Mouse (Mus musculus) macrophage (primary cell): Measurements from ENCODE around the gene Elmsan1. TPM values are rescaled to one million over a fixed set of nuclear protein-coding genes. Genes with fewer than 3 reads are reported as not detected.

Experiments
- H3K27ac ChIP-seq: fragments of 350-480 bp; formaldehyde crosslinking; 2 replicates; pipeline ENCODE4 v1.9.0; 2021
- H3K36me3 ChIP-seq: fragments of 350-480 bp; formaldehyde crosslinking; 2 replicates; pipeline ENCODE4 v1.9.0; 2021; ENCODE audit errors: inconsistent target
- H3K4me3 ChIP-seq: fragments of 350-480 bp; formaldehyde crosslinking; 2 replicates; pipeline ENCODE4 v1.9.0; 2021; ENCODE audit errors: inconsistent target
- H3K79me2 ChIP-seq: fragments of 350-480 bp; formaldehyde crosslinking; 2 replicates; pipeline ENCODE4 v1.9.0; 2021; ENCODE audit errors: inconsistent target
- WGBS: methylation state at CpG from one replicate; pipeline ENCODE4 v1.1.7; 2026; ENCODE audit warnings: inconsistent platforms; ENCODE audit not compliant: missing documents; 5-methylcytosine and 5-hydroxymethylcytosine counted together
- polyA plus RNA-seq: library from polyadenylated mRNA; stranded (reverse); fragments of 250-400 nt; gene quantifications from 3 replicates; pipeline ENCODE4 v1.2.4, GENCODE M21; 2018; ENCODE audit warnings: inconsistent platforms

The Elmsan1 gene
- polyA plus RNA-seq, 1 experiment from 2014 or later, result 11.0 TPM

DNA sequence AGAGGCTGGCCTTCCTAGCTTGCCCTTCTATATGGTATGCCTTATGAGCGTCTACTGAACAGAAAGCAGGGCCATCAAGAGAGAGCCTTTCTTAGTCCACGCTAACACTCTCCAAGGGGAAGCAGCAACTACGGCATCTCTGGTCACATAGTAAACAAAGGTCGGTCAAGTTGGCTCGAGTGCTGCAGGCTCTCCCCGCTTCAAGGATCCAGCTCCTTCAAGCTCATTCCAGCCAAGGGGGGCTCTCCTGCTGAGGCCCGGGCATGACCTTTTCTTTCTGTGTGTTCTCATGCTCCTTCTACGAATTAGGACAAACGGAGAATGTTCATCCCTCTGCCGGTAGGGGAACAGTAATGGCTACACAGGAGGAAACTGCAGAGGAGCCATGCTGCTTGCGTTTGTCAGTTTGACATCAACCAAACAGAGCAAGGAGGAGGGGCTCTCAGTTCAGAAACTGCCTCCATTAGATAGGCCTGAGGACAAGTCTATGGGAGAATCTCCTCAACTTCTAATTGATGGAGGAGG, 55.0 kb downstream of the Elmsan1 start:
- Histone ChIP-seq H3K27ac (no peak overlapping the region), H3K36me3 (peaks cover 52% of the 10 kb centered on the region), H3K4me3 (no peak overlapping the region), H3K79me2 (peaks cover 86% of the 10 kb centered on the region)
- 93% methylated on average over 11 of the region's 11 CpGs for WGBS

DNA sequence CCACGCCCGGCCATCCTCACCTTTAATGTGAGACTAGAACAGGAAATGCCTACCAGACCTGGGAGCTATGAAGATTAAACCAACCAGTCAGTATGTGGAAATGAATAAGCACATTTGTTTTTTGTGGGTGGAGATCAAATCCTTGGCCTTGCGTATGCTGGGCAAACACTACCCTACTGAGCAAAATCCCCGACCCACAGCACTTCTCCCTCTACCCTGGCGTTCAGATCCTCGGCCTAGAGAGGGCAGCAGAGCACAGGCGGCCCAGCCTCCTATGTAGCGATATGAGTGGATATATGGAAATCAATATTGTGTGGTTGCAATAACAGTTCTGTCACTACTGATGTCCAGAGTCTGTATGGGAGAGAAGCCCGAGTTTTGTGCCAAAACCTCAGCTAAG, 55.5 kb downstream of the Elmsan1 start:
- WGBS, result 60% methylated on average over 9 of the region's 9 CpGs
- H3K27ac ChIP-seq, result no peak overlapping the region
- peaks cover 57% of the 10 kb centered on the region for H3K36me3 ChIP-seq
- H3K4me3 ChIP-seq, result no peak overlapping the region
- H3K79me2 ChIP-seq, result peaks cover 81% of the 10 kb centered on the region

DNA sequence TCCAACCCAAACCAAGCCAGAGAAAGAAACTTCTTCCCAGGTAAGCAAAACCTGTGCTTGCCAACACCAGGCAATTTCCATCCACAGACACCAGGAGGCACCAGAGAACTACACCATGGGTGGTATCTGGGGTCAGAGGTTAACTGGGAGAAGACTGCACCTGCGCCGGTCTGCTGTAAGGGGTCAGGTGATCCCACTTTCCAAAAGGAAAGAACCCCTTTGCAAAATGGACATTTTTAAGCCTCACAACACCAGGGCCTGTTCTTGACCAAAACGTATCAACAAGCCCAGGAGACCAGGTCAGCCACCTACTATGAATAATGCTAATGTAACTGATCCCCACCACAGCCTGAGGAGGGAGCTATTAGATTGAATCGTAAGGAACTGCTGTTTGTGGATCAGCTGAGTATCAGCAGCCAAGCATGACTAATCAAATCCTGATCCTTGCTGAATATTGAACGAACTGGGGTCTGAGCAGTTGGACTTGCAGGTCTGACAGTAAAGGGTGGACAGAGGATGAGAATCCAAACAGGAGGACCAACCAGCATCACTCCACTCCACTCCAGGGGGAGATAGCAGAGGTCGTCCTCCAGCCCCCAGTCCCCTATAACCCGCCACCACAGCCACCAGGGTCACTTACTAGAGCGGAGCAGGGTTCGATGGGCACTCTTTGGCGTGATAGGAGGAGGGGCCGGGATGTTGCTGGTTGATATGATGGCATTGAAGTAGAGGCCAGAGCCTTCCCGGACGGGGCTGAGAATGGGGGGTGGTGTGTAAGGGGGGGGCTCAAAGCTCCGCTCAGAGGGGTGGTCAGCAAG, 56.9 kb downstream of the Elmsan1 start:
- Histone ChIP-seq H3K79me2 (peaks cover 68% of the 10 kb centered on the region), H3K36me3 (peaks cover 64% of the 10 kb centered on the region), H3K4me3 (no peak overlapping the region), H3K27ac (no peak overlapping the region)
- WGBS, result 87% methylated on average over 14 of the region's 14 CpGs

DNA sequence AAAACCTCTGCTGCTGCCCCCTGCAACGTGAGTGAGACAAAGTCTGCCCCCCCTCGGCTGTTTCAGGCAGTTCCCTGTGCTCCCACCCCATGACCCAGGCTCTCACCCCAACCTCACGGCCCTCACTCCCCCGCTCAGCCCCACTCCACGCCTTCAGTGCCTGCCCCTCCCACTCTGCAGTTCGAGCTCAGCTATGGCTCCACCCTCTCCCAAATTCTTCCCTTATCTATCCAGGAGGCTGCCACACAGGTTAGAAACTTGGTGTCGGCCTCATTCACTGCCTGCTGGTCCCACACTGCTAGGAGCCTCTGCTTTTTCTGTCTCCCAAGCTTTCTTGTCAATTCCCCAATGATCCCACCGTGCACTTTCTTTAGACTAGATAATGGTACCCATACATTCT, 57.6 kb downstream of the Elmsan1 start:
- Histone ChIP-seq H3K27ac (no peak overlapping the region), H3K4me3 (no peak overlapping the region), H3K79me2 (peaks cover 61% of the 10 kb centered on the region), H3K36me3 (peaks cover 67% of the 10 kb centered on the region)
- WGBS, result 90% methylated on average over 6 of the region's 8 CpGs

DNA sequence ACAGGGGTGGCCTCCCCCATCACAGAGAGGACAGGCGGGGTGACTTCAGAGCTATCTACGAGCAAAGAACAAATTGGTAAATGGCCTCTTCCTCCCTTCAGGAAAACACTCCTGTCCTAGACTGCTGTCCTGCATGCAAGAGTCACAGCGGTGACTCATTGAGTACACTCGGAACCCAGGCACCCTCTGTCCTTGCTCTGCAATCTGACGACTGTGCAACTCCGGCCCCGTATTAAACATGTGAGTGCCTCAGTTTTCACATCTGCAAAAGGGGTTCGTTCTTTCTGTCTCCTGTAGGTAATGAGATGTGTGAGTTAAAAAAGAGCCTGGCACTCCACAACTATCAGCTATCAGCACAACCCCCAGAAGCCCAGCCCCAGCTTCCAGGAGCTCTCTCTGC, 58.2 kb downstream of the Elmsan1 start:
- Histone ChIP-seq H3K4me3 (no peak overlapping the region), H3K27ac (no peak overlapping the region)

DNA sequence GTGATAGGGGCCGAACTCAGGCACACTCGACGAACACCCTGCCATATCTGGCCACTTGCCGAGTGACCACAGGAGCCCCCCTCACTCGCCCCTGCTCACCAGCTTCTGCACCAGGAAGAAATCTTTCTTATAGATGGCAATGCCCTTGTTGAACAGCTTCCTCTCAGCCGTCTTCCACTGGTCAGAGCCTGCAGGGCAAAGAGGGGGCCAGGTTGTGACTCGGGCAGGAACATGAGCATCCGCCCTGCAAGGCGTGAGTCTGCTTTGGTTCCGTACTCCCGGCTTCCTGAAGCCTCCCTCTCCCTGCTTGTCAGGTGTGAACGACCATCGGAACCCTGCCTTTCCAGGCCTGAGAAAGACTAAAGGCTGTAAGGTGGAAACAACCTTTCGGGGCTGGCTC, 60.5 kb downstream of the Elmsan1 start:
- Histone ChIP-seq H3K36me3 (peaks cover 90% of the 10 kb centered on the region), H3K4me3 (no peak overlapping the region), H3K79me2 (peaks cover 31% of the 10 kb centered on the region), H3K27ac (no peak overlapping the region)
- WGBS, result 92% methylated on average over 14 of the region's 14 CpGs

More for the DNA sequence above, 58.2 kb downstream of the Elmsan1 start:
- Histone ChIP-seq H3K79me2 (peaks cover 55% of the 10 kb centered on the region), H3K36me3 (peaks cover 72% of the 10 kb centered on the region)
- WGBS, result 98% methylated on average over 8 of the region's 8 CpGs

DNA sequence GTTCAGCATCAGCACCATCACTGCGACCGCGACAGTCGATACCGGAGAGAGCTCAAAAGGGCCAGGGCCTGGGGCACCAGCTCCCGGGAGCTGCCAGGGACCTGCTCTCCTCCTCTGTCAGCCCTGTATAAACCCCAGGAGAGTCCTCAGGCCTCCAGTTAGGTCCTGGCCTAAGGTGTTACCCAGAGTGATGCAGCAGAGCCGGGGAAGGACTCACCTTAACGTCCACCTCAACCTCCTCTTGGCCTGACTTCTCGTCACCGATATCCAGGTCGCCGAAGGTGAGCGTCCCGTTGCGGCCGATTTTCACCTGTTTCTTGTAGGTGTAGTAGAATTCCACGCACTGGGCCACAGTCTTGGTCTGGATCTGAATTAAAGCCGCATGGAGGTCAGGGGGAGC, 62.5 kb downstream of the Elmsan1 start:
- Histone ChIP-seq H3K27ac (no peak overlapping the region), H3K36me3 (peaks cover 98% of the 10 kb centered on the region), H3K4me3 (no peak overlapping the region), H3K79me2 (peaks cover 12% of the 10 kb centered on the region; the same call in 1 of the 2 replicates)
- WGBS, result 96% methylated on average over 18 of the region's 18 CpGs

DNA sequence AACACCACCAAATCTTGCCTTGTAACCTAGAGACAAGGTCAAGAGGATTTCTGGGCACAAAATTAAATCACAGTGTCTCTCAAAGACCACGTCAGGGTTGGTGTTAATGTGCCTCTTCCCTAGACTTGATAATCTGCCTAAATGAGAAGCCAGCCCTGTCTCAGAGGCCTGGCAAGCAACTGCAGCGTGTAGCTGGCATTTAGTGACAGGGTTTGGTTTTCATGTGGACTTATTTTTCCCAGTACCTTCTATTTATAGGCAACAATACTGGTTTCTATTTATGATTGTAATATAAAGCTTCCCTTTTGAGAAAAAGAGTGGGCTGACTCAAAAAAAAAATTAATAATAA, 63.2 kb downstream of the Elmsan1 start:
- no peak overlapping the region for H3K27ac ChIP-seq
- WGBS, result 89% methylated on average over 1 of the region's 2 CpGs
- H3K36me3 ChIP-seq, result peaks cover 98% of the 10 kb centered on the region
- H3K4me3 ChIP-seq, result no peak overlapping the region
- H3K79me2 ChIP-seq, result peaks cover 7% of the 10 kb centered on the region; the same call in 1 of the 2 replicates

DNA sequence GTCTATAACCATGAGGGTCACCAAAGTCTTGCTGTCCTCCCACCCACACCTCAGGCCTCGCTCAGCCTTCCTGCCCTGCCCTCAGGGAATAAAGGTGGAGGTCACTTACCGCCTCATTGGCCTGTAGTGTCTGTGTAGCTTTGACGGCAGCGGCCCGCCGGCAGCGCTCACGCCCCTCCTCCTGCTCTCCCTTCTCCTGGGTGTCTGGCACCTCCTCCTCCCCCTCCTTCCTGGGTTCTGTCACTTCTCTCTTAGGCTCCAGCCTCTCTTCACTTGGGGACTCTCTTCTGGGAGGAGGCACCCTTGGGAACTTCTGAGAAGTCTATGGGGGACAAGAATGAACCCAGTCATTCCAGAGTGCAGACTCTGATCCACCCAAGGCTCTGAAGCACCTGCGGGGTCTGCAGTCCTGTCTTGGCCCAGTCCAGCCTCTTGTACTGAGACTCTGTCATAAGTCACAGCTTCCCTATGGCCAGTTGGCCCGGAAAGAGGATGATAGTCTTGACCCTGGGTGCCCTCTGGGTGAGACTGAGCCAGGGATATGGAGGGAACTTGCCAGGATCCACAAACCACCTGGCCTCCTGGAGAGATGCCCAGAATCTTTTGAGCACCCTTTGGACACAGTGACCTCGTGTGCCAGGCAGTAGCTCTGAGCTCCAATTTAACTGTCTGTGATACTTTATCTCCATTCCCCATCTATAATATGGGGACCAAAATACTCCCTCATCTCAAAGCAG, 63.7 kb downstream of the Elmsan1 start:
- no peak overlapping the region for H3K27ac ChIP-seq
- H3K4me3 ChIP-seq, result no peak overlapping the region
- WGBS, result 91% methylated on average over 11 of the region's 11 CpGs
- H3K36me3 ChIP-seq, result peaks cover 98% of the 10 kb centered on the region
- peaks cover 1% of the 10 kb centered on the region; the same call in 1 of the 2 replicates for H3K79me2 ChIP-seq

DNA sequence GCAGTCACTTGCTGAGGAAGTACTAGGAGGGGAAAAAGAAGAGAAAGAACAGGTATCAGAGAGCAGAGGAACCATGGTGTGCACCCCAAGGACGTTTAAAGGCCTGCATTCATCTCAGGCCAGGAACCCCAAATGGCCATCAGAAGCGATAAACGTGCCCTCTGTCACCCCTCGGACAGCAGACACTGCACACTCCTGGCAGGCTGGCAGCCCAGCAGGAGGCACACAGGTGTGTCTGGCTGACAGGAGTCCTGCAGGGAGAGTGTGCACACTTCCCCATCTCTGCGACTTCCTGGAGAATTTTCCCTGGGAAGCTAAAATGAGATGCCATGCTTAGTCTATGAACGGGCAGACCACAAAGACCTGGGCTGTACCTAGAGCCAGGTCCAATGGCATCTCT, 65.3 kb downstream of the Elmsan1 start:
- Histone ChIP-seq H3K4me3 (no peak overlapping the region), H3K79me2 (no peaks in the 10 kb centered on the region), H3K27ac (no peak overlapping the region), H3K36me3 (peaks cover 83% of the 10 kb centered on the region)
- WGBS, result 93% methylated on average over 6 of the region's 6 CpGs

DNA sequence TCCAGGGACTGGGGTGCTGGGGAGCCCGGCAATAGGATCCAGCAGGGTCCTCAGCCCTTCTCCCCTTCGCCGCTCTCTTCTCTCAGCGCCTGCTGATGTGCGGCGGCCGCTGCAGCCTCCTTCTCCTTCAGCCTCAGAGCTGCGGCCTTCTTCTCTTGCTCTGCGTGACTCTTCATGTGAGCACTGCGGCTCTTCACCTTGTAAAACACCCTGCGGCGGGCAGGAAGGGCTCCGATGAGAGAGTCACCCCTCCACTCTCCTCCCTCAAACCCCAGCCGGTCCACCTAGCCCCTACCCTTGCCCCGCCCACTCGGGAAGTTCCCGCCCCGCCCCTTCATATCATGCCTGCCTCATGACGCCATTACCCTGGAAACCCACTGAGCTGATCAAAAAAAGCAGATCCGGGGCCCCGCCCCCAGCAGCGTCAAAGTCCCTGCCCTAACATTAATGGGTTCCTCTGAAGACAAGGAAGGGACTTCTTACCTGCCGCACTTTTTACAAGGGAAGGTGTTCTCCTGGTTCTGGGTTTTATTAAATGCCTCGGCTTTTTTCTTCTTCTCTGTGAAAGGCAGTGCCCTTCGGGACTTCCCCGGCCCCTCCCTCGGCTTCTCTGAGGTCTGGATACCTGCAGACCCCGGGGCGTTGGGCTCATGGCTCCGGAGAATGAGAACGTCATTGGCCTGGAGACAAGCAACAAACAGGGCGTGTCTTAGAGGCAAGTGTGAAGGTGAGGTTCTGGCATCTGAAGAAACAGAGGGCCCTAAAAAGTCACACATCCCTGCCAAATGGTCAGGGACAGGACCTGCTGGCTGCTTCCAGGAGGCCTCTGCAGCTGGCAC, 66.1 kb downstream of the Elmsan1 start:
- Histone ChIP-seq H3K36me3 (peaks cover 74% of the 10 kb centered on the region), H3K79me2 (no peaks in the 10 kb centered on the region), H3K4me3 (no peak overlapping the region), H3K27ac (no peak overlapping the region)
- WGBS, result 93% methylated on average over 24 of the region's 32 CpGs

DNA sequence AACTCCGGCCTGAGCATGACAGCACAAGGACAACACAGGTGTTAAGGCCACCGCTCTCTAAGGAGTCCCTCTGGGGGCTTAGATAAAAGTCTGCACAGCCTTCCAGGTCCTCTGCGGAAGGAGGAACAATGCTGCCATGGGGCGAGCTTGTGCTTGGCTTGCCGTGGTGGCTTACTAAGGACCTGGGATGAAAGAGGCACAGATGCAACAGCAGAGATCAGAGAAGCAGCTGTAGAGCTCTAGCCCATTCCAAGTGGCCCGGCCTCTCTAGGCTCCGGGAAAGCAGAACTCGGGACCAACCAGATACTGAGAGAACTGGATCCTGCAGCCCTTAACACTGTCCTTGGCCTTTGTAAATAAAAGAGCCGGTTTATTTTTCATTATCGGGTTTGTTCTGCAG, 66.8 kb downstream of the Elmsan1 start:
- WGBS, result 92% methylated on average over 10 of the region's 10 CpGs
- peaks cover 68% of the 10 kb centered on the region for H3K36me3 ChIP-seq

DNA sequence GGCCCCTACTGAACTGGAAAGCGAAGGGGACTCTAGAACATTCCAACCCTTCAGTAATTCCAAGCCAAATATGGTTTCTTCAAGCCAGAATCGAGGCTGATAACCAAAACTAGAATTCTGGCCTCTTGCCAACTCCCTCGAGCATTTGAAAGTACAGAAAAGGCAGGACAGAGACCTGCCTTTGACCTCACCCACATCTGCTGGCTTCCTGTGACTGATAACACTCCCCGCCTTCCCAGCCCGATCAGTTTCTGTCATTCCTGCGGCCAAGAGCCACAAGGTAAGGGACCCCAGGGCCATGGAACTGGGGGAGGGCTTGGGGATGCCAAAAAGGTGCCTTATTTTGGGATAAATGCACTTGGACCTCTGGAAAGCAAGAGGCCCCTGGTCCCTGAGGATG, 67.7 kb downstream of the Elmsan1 start:
- H3K79me2 ChIP-seq, result no peaks in the 10 kb centered on the region
- peaks cover 58% of the 10 kb centered on the region for H3K36me3 ChIP-seq
- WGBS, result 76% methylated on average over 6 of the region's 6 CpGs
- H3K27ac ChIP-seq, result no peak overlapping the region
- no peak overlapping the region for H3K4me3 ChIP-seq

More for the DNA sequence above, 66.8 kb downstream of the Elmsan1 start:
- Histone ChIP-seq H3K27ac (no peak overlapping the region), H3K79me2 (no peaks in the 10 kb centered on the region), H3K4me3 (no peak overlapping the region)

DNA sequence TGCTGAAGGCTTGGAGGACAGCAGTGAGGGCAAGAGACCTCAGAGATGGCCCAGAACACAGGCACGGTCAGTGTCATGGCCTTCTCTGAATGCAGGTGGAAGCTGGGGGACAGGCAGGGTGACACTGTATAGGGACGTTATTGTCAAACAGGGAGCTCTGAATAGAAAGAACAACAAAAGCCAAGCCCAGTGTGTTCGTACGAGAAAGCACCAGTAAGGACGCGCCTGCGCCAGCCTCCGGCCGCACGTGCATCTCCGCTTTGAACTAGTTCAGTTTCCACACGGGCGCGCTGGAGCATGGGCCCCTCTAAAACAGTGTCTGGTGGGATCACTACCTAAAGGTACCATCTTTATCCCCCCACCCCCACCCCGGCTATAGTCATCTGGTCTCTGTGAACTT, 68.7 kb downstream of the Elmsan1 start:
- Histone ChIP-seq H3K27ac (no peak overlapping the region), H3K36me3 (peaks cover 49% of the 10 kb centered on the region), H3K4me3 (no peak overlapping the region), H3K79me2 (no peaks in the 10 kb centered on the region)
- 93% methylated on average over 14 of the region's 15 CpGs for WGBS
